Mouse (Mus musculus) embryonic facial prominence, embryonic 13.5 days (tissue): ENCODE results near the gene Zfp429. TPM values are rescaled to one million over a fixed set of nuclear protein-coding genes. Genes with fewer than 3 reads are reported as not detected.
"Not testable (repeated sequence)": the region's sequence is repeated elsewhere in the genome, so short reads cannot be mapped to it uniquely, and the experiment has no call there.

Experiments used
- ATAC-seq: fragments of 200-750 bp; cut with Nextera tagmentation; 2 replicates; pipeline ENCODE4 v1.8.0; 2017; ENCODE audit warnings: low read depth; ENCODE audit not compliant: insufficient number of reproducible peaks, insufficient read depth, low FRiP score, low TSS enrichment
- H3K27ac ChIP-seq: fragments of 300-500 bp; sonication (generic); 2 replicates; pipeline ENCODE4 v1.5.1; 2015; ENCODE audit warnings: moderate library complexity, mild to moderate bottlenecking, inconsistent platforms
- H3K27me3 ChIP-seq: fragments of 300-500 bp; sonication (generic); 2 replicates; pipeline ENCODE4 v1.6.1; 2015; ENCODE audit warnings: mild to moderate bottlenecking, inconsistent platforms
- H3K36me3 ChIP-seq: fragments of 300-500 bp; sonication (generic); 2 replicates; pipeline ENCODE4 v1.6.1; 2015; ENCODE audit warnings: mild to moderate bottlenecking, inconsistent platforms
- H3K4me1 ChIP-seq: fragments of 300-500 bp; sonication (generic); 2 replicates; pipeline ENCODE4 v1.6.1; 2015; ENCODE audit warnings: inconsistent platforms
- H3K4me2 ChIP-seq: fragments of 300-500 bp; sonication (generic); 2 replicates; pipeline ENCODE4 v1.6.1; 2015; ENCODE audit warnings: moderate library complexity, mild to moderate bottlenecking, inconsistent platforms
- H3K4me3 ChIP-seq: fragments of 300-500 bp; sonication (generic); 2 replicates; pipeline ENCODE4 v1.5.1; 2015; ENCODE audit warnings: mild to moderate bottlenecking, inconsistent platforms
- H3K9ac ChIP-seq: fragments of 300-500 bp; sonication (generic); 2 replicates; pipeline ENCODE4 v1.6.1; 2015; ENCODE audit warnings: mild to moderate bottlenecking, inconsistent platforms
- H3K9me3 ChIP-seq: fragments of 300-500 bp; sonication (generic); 2 replicates; pipeline ENCODE4 v1.6.1; 2016; ENCODE audit warnings: inconsistent platforms
- WGBS: fragments of 180-500 bp; shearing (Covaris S2); methylation state at CpG from one replicate; pipeline ENCODE4 v1.1.7; 2015; ENCODE audit warnings: mixed read lengths; 5-methylcytosine and 5-hydroxymethylcytosine counted together
- polyA plus RNA-seq: library from polyadenylated mRNA; unstranded; fragments of >200 nt; fragmentation: Nextera tagmentation; extraction: Ambion mirVana; gene quantifications from 2 replicates; pipeline ENCODE4 v1.2.1, GENCODE M21; 2015

Zfp429 gene
- polyA plus RNA-seq, 1 experiment from 2014 or later, result 7.0 TPM

- H3K4me2 ChIP-seq, result peak within 1 kb of the TSS; percentile 62
- WGBS, result 19% methylated on average over 15 of the region's 15 CpGs
- peak within 1 kb of the TSS; percentile 64 for H3K9ac ChIP-seq
- not testable (repeated sequence) for H3K27me3 ChIP-seq, H3K27ac ChIP-seq, H3K36me3 ChIP-seq, H3K4me1 ChIP-seq, H3K9me3 ChIP-seq
- peak within 1 kb of the TSS; percentile 50 for H3K4me3 ChIP-seq
- ATAC-seq, result peak; percentile 81
Observed at GRCm38 (mm10) chr13:67375050-67375911, 24.3 kb downstream of the Zfp429 start, which contains the start of the genes Gm28041 and Zfp456. TSS of gene Gm28041 (minus strand) at chr13:67375733. TSS of gene Zfp456 (minus strand) at chr13:67375810.

GRCm38 (mm10) chr13:67360131-67360744 lies 39.4 kb downstream of the Zfp429 start, which contains the start of the genes Gm28044 and Zfp953:
TSS of gene Gm28044 (minus strand) at chr13:67360536.
TSS of gene Zfp953 (minus strand) at chr13:67360605.
- Histone ChIP-seq H3K9me3 (no peaks in the 10 kb centered on the region), H3K9ac (peak within 1 kb of the TSS; percentile 78), H3K27me3 (no peaks in the 10 kb centered on the region), H3K27ac (peak within 1 kb of the TSS; percentile 65; the same call in 1 of the 2 replicates), H3K4me2 (peak within 1 kb of the TSS; percentile 77), H3K4me1 (peaks cover 4% of the 10 kb centered on the region; the same call in 1 of the 2 replicates), H3K36me3 (no peaks in the 10 kb centered on the region), H3K4me3 (peak within 1 kb of the TSS; percentile 76)
- whole genome bisulfite sequencing, result 1% methylated on average over 15 of the region's 15 CpGs
- ATAC-seq, result peak; percentile 78

GRCm38 (mm10) chr13:67351854-67352253 lies 47.8 kb downstream of the Zfp429 start:
- no peak overlapping the region for H3K4me3 ChIP-seq
- H3K4me2 ChIP-seq, result no peak overlapping the region
- H3K27me3 ChIP-seq, result no peaks in the 10 kb centered on the region
- H3K27ac ChIP-seq, result no peak overlapping the region
- no peak overlapping the region for H3K9ac ChIP-seq
- H3K9me3 ChIP-seq, result no peaks in the 10 kb centered on the region
- no peak for ATAC-seq
- no peaks in the 10 kb centered on the region for H3K4me1 ChIP-seq
- H3K36me3 ChIP-seq, result no peaks in the 10 kb centered on the region

GRCm38 (mm10) chr13:67343422-67343821 lies 56.2 kb downstream of the Zfp429 start:
- no peaks in the 10 kb centered on the region for H3K4me1 ChIP-seq
- WGBS, result 88% methylated on average over 2 of the region's 2 CpGs
- no peak overlapping the region for H3K4me2 ChIP-seq
- no peaks in the 10 kb centered on the region for H3K27me3 ChIP-seq
- ATAC-seq, result no peak
- no peak overlapping the region for H3K9ac ChIP-seq
- H3K4me3 ChIP-seq, result no peak overlapping the region
- H3K36me3 ChIP-seq, result peaks cover 7% of the 10 kb centered on the region; the same call in 1 of the 2 replicates
- H3K27ac ChIP-seq, result no peak overlapping the region
- no peaks in the 10 kb centered on the region for H3K9me3 ChIP-seq

Other genes with a start within 250 kb of the Zfp429 start
- 8.0 and 8.9 TPM in 2 replicates for gene Rsl1, start 226.6 kb downstream of the Zfp429 start, polyA plus RNA-seq
- 3.2 and 3.5 TPM in 2 replicates for gene Zfp455, start 205.3 kb downstream of the Zfp429 start, polyA plus RNA-seq
- gene Zfp458, start 121.4 kb downstream of the Zfp429 start, polyA plus RNA-seq, result 1.9 and 2.1 TPM in 2 replicates
- 0.41 and 1.1 TPM in 2 replicates for gene Zfp457, start 93.3 kb downstream of the Zfp429 start, polyA plus RNA-seq
- gene Zfp595, start 67.2 kb downstream of the Zfp429 start, polyA plus RNA-seq, result 1.7 and 2.5 TPM in 2 replicates
- gene Gm28044, start 39.3 kb downstream of the Zfp429 start, polyA plus RNA-seq, result not detected in 2 replicates
- 1.0 TPM in 2 replicates for gene Zfp953, start 39.2 kb downstream of the Zfp429 start, polyA plus RNA-seq
- gene Gm28041, start 24.1 kb downstream of the Zfp429 start, polyA plus RNA-seq, result 0.39 TPM in 1 of 2 replicates, not detected in the other
- gene Zfp456, start 24.0 kb downstream of the Zfp429 start, polyA plus RNA-seq, result 1.3 and 1.6 TPM in 2 replicates
- gene Zfp459, start 21.6 kb upstream of the Zfp429 start, polyA plus RNA-seq, result 1.2 and 1.6 TPM in 2 replicates
- 10.4 and 12.8 TPM in 2 replicates for gene Zfp874a, start 51.8 kb upstream of the Zfp429 start, polyA plus RNA-seq
- gene Zfp874b, start 84.4 kb upstream of the Zfp429 start, polyA plus RNA-seq, result 3.8 and 5.2 TPM in 2 replicates
- gene Zfp58, start 100.7 kb upstream of the Zfp429 start, polyA plus RNA-seq, result 19.5 and 21.9 TPM in 2 replicates
- gene Gm26965, start 126.3 kb upstream of the Zfp429 start, polyA plus RNA-seq, result not detected in 2 replicates
- 23.9 and 25.1 TPM in 2 replicates for gene Zfp87, start 126.4 kb upstream of the Zfp429 start, polyA plus RNA-seq
- 13.7 and 16.7 TPM in 2 replicates for gene Zfp748, start 154.0 kb upstream of the Zfp429 start, polyA plus RNA-seq
- 4.7 and 5.4 TPM in 2 replicates for gene Zfp729b, start 209.9 kb upstream of the Zfp429 start, polyA plus RNA-seq
- not detected in 2 replicates for gene Gm49345, start 237.9 kb upstream of the Zfp429 start, polyA plus RNA-seq
- 3.0 and 3.5 TPM in 2 replicates for gene Zfp729a, start 238.0 kb upstream of the Zfp429 start, polyA plus RNA-seq